Mouse (Mus musculus) ES-Bruce4 (cell line): ENCODE measurements around the gene Gcdh.

ENCODE experiments used
- EP300 ChIP-seq: IDR thresholded peaks from 2 replicates; pipeline ENCODE4 v1.6.1; 2011; ENCODE audit warnings: low read depth, low read length; ENCODE audit not compliant: insufficient read depth
- POLR2A ChIP-seq: IDR thresholded peaks from one replicate; pipeline ENCODE4 v1.8.1; 2011; ENCODE audit warnings: low read length; ENCODE audit not compliant: insufficient read depth

- TF ChIP-seq POLR2A (no peak), EP300 (no peak)
Measured at GRCm38 (mm10) chr8:84910551-84910950, 16.8 kb upstream of the Gcdh start.
